Mouse (Mus musculus): ENCODE results near the gene Man1a. TPM values are rescaled to one million over a fixed set of nuclear protein-coding genes. Genes with fewer than 3 reads are reported as not detected.
A peak's percentile ranks its signal among the peaks of the same experiment; 100 is the strongest.

The Man1a gene
- total and polyA plus RNA-seq, 2 experiments = 45.4 to 161 TPM

DNA sequence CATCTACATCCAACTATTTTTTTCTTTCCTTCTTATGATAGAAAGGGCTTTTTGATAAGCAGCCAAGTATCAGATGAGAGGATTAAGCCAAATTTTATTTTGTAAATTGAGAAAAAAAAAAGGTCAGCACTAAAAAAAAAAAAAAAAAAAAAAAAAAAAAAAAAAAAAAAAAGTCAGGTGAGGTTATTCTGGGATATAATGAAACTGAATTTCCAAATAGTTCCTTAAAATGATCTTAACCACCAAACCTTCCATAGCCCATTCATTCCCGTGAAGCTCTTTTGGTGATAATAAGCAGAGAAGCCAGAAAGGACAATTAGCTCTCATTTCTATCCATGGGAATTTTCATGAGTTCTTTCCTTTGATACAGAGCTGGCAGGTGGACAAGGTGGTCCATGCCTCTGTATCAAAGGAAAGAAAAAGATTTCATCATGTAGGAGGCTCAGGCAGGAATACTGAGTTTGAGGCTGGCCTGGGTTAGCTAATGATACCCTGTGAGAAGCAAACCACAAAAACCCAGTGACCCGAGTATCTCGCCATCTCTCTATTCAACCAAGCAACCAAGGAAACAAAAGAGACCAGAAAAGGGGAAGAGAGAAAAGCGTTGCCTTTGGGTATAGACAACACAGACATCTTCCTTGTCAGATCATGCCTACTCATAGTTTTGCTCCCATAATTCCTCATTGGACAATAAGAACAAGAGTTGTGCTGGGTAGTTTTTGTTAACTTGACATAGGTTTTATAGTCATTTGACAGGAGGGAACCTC lies 162.7 kb downstream of the Man1a start:
- no peak overlapping the region for H3K4me3 ChIP-seq (ENCODE audit: insufficient read depth, low read depth, low read length)
- no peak for DNase-seq (ENCODE audit: extremely low read depth, low read depth, low spot score)
- 94% methylated on average over 4 of the region's 4 CpGs for WGBS
- H3K27me3 ChIP-seq (ENCODE audit: control insufficient read depth, insufficient read depth, low read length) = no peaks in the 10 kb centered on the region
- no peaks in the 10 kb centered on the region for H3K4me1 ChIP-seq (ENCODE audit: control insufficient read depth, insufficient read depth, low read length)
- no peak overlapping the region for H3K27ac ChIP-seq (replicated peaks; ENCODE audit: insufficient read depth, low read depth, low read length)
- H3K9ac ChIP-seq (ENCODE audit: low read depth, low read length) = no peak overlapping the region
- H3K36me3 ChIP-seq (ENCODE audit: control insufficient read depth, insufficient read depth, low read length) = peaks cover 63% of the 10 kb centered on the region
- H3K79me2 ChIP-seq (ENCODE audit: control insufficient read depth, insufficient read depth, low read length) = no peaks in the 10 kb centered on the region; the same call in 1 of the 2 replicates
- TF ChIP-seq CTCF (IDR thresholded peaks at IDR 0.05; ENCODE audit: low read depth, low read length) = no peak
- no peak for TF ChIP-seq POLR2A (IDR thresholded peaks at IDR 0.05; ENCODE audit: extremely low read depth, insufficient read depth, low read length)

DNA sequence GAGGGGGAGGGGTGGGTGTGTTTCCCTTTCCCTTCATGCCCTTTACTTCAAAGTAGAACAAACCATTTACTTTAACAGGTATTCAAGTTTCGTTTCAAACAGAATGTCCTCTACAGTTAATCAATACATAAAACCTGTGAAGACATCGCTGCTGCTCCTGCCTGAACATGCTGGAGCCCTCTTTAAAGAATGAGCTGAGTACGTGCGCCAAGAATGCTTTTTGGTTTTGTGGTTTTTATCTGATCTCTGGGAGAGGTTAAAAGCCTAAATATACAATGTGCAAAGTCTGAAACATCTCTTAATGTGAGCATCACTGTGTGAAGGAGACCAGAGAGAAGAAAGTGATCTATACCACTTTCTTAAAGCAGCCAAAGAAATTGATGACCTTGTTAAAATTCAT lies 186.9 kb downstream of the Man1a start:
- 56% methylated on average over 4 of the region's 4 CpGs for WGBS
- DNase-seq (ENCODE audit: extremely low read depth, low read depth, low spot score) = no peak
- Histone ChIP-seq H3K79me2 (ENCODE audit: control insufficient read depth, insufficient read depth, low read length) (no peaks in the 10 kb centered on the region), H3K4me3 (ENCODE audit: insufficient read depth, low read depth, low read length) (no peak overlapping the region), H3K9ac (ENCODE audit: low read depth, low read length) (no peak overlapping the region), H3K4me1 (ENCODE audit: control insufficient read depth, insufficient read depth, low read length) (no peaks in the 10 kb centered on the region), H3K27ac (replicated peaks; ENCODE audit: insufficient read depth, low read depth, low read length) (no peak overlapping the region), H3K36me3 (ENCODE audit: control insufficient read depth, insufficient read depth, low read length) (no peaks in the 10 kb centered on the region), H3K27me3 (ENCODE audit: control insufficient read depth, insufficient read depth, low read length) (no peaks in the 10 kb centered on the region)
- TF ChIP-seq CTCF (IDR thresholded peaks at IDR 0.05; ENCODE audit: low read depth, low read length) = no peak
- TF ChIP-seq POLR2A (IDR thresholded peaks at IDR 0.05; ENCODE audit: extremely low read depth, insufficient read depth, low read length) = no peak

DNA sequence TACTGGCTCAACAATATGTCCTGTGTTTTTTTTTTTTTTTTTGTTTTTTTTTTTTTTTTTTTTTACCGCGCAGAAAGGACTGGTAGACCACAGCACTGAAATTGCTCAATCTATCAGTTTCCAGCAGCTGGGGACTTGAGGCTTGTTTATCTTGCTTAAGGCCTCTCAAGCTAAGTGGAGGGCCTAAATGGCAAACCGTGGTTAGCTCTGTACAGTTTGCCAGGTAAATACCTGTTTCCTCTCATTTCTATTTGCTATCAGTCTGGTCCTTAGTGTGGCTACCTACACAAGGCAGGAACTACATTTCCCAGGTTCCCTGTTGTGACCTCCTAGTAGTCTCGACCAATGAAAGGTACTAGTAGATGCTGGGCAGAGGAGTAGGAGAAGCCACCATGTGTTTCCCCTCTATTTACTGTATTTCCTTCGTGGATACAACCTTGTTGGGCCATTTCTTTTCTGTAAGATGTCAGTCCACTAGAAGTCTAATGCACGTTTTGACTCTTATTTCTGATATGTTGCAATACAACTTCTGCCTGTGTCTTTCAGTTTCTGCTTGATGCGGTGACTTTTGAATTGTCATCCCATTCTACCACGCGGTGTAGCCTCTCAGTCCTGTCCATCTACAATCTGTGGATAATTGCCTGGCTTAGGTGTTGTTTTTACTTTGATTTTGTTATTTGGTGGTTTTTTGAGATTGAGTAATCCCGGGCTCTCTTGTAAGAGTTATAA lies 187.9 kb downstream of the Man1a start:
- Histone ChIP-seq H3K79me2 (ENCODE audit: control insufficient read depth, insufficient read depth, low read length) (no peaks in the 10 kb centered on the region), H3K4me1 (ENCODE audit: control insufficient read depth, insufficient read depth, low read length) (no peaks in the 10 kb centered on the region), H3K4me3 (ENCODE audit: insufficient read depth, low read depth, low read length) (no peak overlapping the region), H3K9ac (ENCODE audit: low read depth, low read length) (no peak overlapping the region), H3K36me3 (ENCODE audit: control insufficient read depth, insufficient read depth, low read length) (no peaks in the 10 kb centered on the region), H3K27ac (replicated peaks; ENCODE audit: insufficient read depth, low read depth, low read length) (no peak overlapping the region), H3K27me3 (ENCODE audit: control insufficient read depth, insufficient read depth, low read length) (no peaks in the 10 kb centered on the region)
- no peak for TF ChIP-seq CTCF (IDR thresholded peaks at IDR 0.05; ENCODE audit: low read depth, low read length)
- no peak for TF ChIP-seq POLR2A (IDR thresholded peaks at IDR 0.05; ENCODE audit: extremely low read depth, insufficient read depth, low read length)
- DNase-seq (ENCODE audit: extremely low read depth, low read depth, low spot score) = no peak
- WGBS = 60% methylated on average over 10 of the region's 10 CpGs

DNA sequence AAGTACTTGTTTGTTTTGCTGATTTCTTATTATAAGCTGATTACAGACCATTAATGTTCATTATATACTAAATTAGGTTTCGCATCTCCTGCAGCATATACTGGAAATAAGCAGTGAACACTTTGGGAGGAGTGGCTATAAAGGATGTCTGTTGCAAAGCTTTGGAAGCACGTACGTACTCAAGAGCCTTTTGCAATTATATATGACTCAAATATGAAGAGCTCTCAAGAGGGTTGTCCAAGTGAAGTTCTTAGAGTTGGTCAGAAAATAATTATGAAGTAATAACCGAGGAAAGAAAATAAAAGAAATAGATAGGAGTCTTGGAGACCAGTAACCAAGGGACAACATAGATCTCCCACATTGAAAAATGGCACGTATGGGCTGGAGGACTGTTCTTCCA lies 189.9 kb downstream of the Man1a start:
- no peaks in the 10 kb centered on the region for H3K79me2 ChIP-seq (ENCODE audit: control insufficient read depth, insufficient read depth, low read length)
- no peak overlapping the region for H3K9ac ChIP-seq (ENCODE audit: low read depth, low read length)
- H3K36me3 ChIP-seq (ENCODE audit: control insufficient read depth, insufficient read depth, low read length) = no peaks in the 10 kb centered on the region
- H3K4me3 ChIP-seq (ENCODE audit: insufficient read depth, low read depth, low read length) = no peak overlapping the region
- H3K4me1 ChIP-seq (ENCODE audit: control insufficient read depth, insufficient read depth, low read length) = no peaks in the 10 kb centered on the region
- no peak for DNase-seq (ENCODE audit: extremely low read depth, low read depth, low spot score)
- TF ChIP-seq CTCF (IDR thresholded peaks at IDR 0.05; ENCODE audit: low read depth, low read length) (no peak), POLR2A (IDR thresholded peaks at IDR 0.05; ENCODE audit: extremely low read depth, insufficient read depth, low read length) (no peak)
- H3K27ac ChIP-seq (replicated peaks; ENCODE audit: insufficient read depth, low read depth, low read length) = no peak overlapping the region
- 87% methylated on average over 5 of the region's 5 CpGs for WGBS
- no peaks in the 10 kb centered on the region for H3K27me3 ChIP-seq (ENCODE audit: control insufficient read depth, insufficient read depth, low read length)

DNA sequence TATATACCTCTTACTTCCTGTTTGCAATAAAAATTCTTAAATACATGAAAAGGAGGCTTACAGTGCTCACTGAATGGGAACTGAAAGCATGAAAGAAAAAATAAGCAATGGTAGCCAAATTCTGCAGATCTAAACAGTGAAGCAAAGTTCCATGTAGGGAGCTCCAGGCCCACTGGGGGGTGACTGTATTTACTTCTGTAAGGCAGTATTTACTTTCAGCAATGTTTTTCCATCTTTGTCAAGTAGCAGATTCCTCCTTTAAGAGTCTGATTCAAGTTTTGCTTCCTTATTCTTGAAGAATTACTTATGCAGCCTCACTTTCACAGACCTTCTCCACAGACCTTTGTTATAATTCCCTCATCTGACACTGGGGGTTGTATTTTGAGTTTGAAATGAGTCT lies 195.1 kb downstream of the Man1a start:
- H3K4me3 ChIP-seq (ENCODE audit: insufficient read depth, low read depth, low read length) = no peak overlapping the region
- no peak for TF ChIP-seq CTCF (IDR thresholded peaks at IDR 0.05; ENCODE audit: low read depth, low read length)
- no peak for TF ChIP-seq POLR2A (IDR thresholded peaks at IDR 0.05; ENCODE audit: extremely low read depth, insufficient read depth, low read length)
- H3K27me3 ChIP-seq (ENCODE audit: control insufficient read depth, insufficient read depth, low read length) = no peaks in the 10 kb centered on the region
- no peaks in the 10 kb centered on the region for H3K79me2 ChIP-seq (ENCODE audit: control insufficient read depth, insufficient read depth, low read length)
- peak; percentile 8 for DNase-seq (ENCODE audit: extremely low read depth, low read depth, low spot score)
- H3K27ac ChIP-seq (replicated peaks; ENCODE audit: insufficient read depth, low read depth, low read length) = no peak overlapping the region
- no peaks in the 10 kb centered on the region for H3K36me3 ChIP-seq (ENCODE audit: control insufficient read depth, insufficient read depth, low read length)
- no peak overlapping the region for H3K9ac ChIP-seq (ENCODE audit: low read depth, low read length)
- no peaks in the 10 kb centered on the region for H3K4me1 ChIP-seq (ENCODE audit: control insufficient read depth, insufficient read depth, low read length)

DNA sequence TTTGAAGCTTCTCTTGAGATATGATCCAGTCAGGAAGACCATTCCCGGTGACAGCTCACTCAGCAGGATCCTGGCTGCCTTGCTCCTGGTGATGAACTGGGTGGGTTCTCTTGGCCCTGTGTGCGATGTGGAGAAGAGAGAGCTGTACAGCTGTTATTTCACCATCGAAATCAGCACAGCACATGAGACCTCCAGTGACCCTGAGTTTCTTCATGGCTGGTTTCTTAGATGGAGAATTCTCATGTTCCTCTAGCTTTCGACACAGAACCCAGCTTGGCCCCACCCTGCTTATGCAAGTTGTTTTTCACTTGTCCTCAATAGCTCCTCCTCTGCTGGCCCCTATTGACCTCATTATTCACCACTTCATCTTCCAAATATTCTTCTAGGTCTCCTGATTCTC lies 200.5 kb downstream of the Man1a start:
- 77% methylated on average over 4 of the region's 4 CpGs for WGBS
- H3K27ac ChIP-seq (replicated peaks; ENCODE audit: insufficient read depth, low read depth, low read length) = no peak overlapping the region
- no peaks in the 10 kb centered on the region for H3K36me3 ChIP-seq (ENCODE audit: control insufficient read depth, insufficient read depth, low read length)
- H3K4me3 ChIP-seq (ENCODE audit: insufficient read depth, low read depth, low read length) = no peak overlapping the region
- DNase-seq (ENCODE audit: extremely low read depth, low read depth, low spot score) = peak; percentile 24
- no peak overlapping the region for H3K9ac ChIP-seq (ENCODE audit: low read depth, low read length)
- TF ChIP-seq POLR2A (IDR thresholded peaks at IDR 0.05; ENCODE audit: extremely low read depth, insufficient read depth, low read length) (no peak), CTCF (IDR thresholded peaks at IDR 0.05; ENCODE audit: low read depth, low read length) (no peak)
- no peaks in the 10 kb centered on the region for H3K4me1 ChIP-seq (ENCODE audit: control insufficient read depth, insufficient read depth, low read length)
- H3K27me3 ChIP-seq (ENCODE audit: control insufficient read depth, insufficient read depth, low read length) = no peaks in the 10 kb centered on the region
- H3K79me2 ChIP-seq (ENCODE audit: control insufficient read depth, insufficient read depth, low read length) = no peaks in the 10 kb centered on the region
